Mouse (Mus musculus): ENCODE data around the gene Gm3187.
"Not testable (repeated sequence)": the region's sequence is repeated elsewhere in the genome, so short reads cannot be mapped to it uniquely, and the experiment has no call there.

Gm3187 gene

DNA sequence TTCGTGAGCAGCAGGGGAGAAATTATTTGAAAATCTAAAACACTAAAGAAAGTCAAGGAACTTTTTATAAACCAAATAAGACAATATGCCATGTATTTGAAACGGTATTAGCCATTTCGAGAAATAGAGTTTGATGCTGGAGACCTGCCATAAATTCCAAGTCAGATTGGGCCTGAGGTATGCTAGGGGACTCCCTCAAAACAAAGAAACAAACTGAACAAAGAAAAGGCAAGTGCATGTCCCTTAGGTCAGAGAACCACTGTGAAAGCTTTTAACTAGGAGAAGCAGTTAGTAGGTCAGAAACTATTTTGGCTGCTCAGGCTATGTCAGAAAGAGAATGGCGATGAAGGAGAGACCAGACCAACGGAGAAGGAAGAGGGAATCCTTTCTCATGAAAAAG, at the start of gene Gm3187:
Gene Gm3187, plus strand, starts transcription at position 301 of the 400 bp plus-strand sequence.
- not testable (repeated sequence) for DNase-seq (ENCODE audit: low read depth, low spot score)

DNA sequence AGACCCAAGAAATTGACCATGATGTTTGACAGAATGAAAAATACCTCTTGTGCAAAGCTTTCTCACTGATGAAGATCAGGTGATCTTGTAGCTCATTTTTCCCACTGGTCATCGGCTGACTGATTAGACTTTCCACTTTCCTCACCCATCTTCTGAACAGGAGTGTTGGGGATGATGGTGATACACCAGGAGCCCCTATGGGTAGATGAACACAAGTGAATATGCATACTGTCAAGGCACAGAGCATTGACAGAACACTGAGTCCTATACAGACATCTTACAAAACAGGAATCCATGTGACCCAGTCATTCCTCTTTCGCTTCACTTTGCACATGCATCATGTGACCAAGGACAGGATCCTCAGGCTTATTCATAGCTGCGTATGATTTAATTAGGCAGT, 28.6 kb upstream of the Gm3187 start, which contains the start of gene Gm3194:
Gene Gm3194, minus strand, starts transcription at position 101 of the 400 bp plus-strand sequence.
- not testable (repeated sequence) for DNase-seq (ENCODE audit: low read depth, low spot score)

- DNase-seq (ENCODE audit: low read depth, low spot score): not testable (repeated sequence)
Measured at GRCm38 (mm10) chr14:5460469-5460868, 23.5 kb upstream of the Gm3187 start.

GRCm38 (mm10) chr14:5477730-5478129, 6.3 kb upstream of the Gm3187 start, which contains the start of gene Gm8246:
Gm8246 (minus strand) TSS chr14:5477830.
- DNase-seq (ENCODE audit: low read depth, low spot score): not testable (repeated sequence)

DNA sequence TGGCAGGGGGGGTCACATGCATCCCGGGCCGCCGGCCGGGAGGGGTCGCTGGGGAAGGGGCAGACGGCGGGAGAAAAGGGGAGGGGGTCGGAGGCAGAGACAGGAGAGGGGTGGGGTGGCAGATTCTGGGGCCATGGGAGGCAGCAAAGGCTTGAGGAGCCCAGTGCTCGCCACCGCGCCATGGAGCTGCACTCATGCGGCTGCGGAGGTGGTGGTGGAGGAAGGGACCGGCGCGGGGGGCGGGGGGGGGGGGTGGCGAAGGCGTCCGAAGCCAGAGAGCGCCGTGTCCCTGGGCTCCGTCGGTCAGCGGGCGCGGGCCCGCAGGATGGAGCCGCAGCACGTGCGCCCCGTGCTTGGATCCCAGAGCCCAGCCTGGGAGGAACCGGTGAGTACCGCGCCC, 17.4 kb downstream of the Gm3187 start, which contains the start of gene Gm3488:
Gene Gm3488, plus strand, starts transcription at position 301 of the 400 bp plus-strand sequence.
- not testable (repeated sequence) for DNase-seq (ENCODE audit: low read depth, low spot score)

DNA sequence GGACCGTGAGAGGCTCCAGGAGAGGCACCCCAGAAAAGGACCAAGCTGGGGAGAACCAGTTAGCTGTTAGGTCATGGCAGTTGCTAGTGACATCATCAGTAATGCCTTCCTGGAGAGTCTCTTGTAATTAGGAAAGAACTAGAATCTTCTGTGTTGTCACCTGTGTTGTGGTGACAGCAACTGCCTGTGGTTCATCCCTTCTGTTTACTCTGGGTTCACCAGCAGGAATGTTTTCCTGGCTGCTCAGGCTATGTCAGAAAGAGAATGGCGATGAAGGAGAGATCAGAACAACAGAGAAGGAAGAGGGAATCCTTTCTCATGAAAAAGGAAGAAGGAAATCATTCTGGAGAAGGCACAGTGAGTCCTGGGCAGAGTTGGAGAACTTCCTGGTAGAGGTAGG, 54.2 kb downstream of the Gm3187 start, which contains the start of gene Gm3532:
Gene Gm3532, plus strand, starts transcription at position 301 of the 400 bp plus-strand sequence.
- not testable (repeated sequence) for DNase-seq (ENCODE audit: low read depth, low spot score)
